ENCODE assay signal across 8 mouse cellular contexts in genomic region chr16:54983759-54984218, GRCm38 (mm10).
DNase-seq lines count a peak whose midpoint lies in the region; ATAC-seq and TF ChIP-seq lines count a peak whose summit lies in the region.

No protein-coding gene starts in this region.

- peak; percentile 75 for DNase-seq in heart, embryonic 10.5 days (ENCODE audit: low spot score)
- DNase-seq in heart, adult 8-10 months (ENCODE audit: low spot score): no peak
- peak; percentile 40 for DNase-seq in left cerebral cortex, adult 11 months (ENCODE audit: low spot score)
- peak; percentile 77 for DNase-seq in right cerebral cortex, postnatal 4 days

- no peak for TF ChIP-seq POLR2A in bone marrow, adult 2 months (IDR thresholded peaks at IDR 0.05; ENCODE audit: borderline replicate concordance, control insufficient read depth, low read depth, low read length)
- no peak for TF ChIP-seq POLR2A in embryonic fibroblast, embryonic 13.5 days (IDR thresholded peaks at IDR 0.05; ENCODE audit: low read depth, low read length)

- peak; percentile 73 for ATAC-seq in hindbrain, embryonic 12.5 days (ENCODE audit: low FRiP score)
- peak; percentile 91 for ATAC-seq in megakaryocyte progenitor cell, adult 5-6 weeks (replicated peaks; ENCODE audit: poor library complexity)

- no peaks in the 10 kb centered on the region for H3K27me3 ChIP-seq in heart, embryonic 10.5 days (ENCODE audit: insufficient read depth, poor library complexity, severe bottlenecking)
- no peaks in the 10 kb centered on the region for H3K27me3 ChIP-seq in hindbrain, embryonic 12.5 days

- H3K4me2 ChIP-seq in hindbrain, embryonic 12.5 days (replicated peaks): peak overlapping the region; percentile 43

- TF ChIP-seq CTCF in bone marrow, adult 2 months (IDR thresholded peaks at IDR 0.05; ENCODE audit: control insufficient read depth, insufficient read depth, low read length): peak; percentile 57
- TF ChIP-seq CTCF in embryonic fibroblast, embryonic 13.5 days (IDR thresholded peaks at IDR 0.05; ENCODE audit: borderline replicate concordance, insufficient read depth, low read length): peak; percentile 79; the same call in 1 of the 2 replicates

- peak overlapping the region; percentile 41 for H3K4me3 ChIP-seq in heart, embryonic 10.5 days
- no peak overlapping the region for H3K4me3 ChIP-seq in bone marrow, adult 2 months (replicated peaks; ENCODE audit: control insufficient read depth, low read depth, low read length)
- H3K4me3 ChIP-seq in embryonic fibroblast, embryonic 13.5 days (ENCODE audit: insufficient read depth, low read length): no peak overlapping the region
- H3K4me3 ChIP-seq in hindbrain, embryonic 12.5 days: 0 out of 2 replicates have a peak overlapping the region, but pooled peaks have one; percentile 8

- no peak overlapping the region for H3K9ac ChIP-seq in hindbrain, embryonic 12.5 days

- WGBS in heart, embryonic 10.5 days: 4% methylated on average over 9 of the region's 9 CpGs
- WGBS in bone marrow, adult 2 months: 8% methylated on average over 9 of the region's 9 CpGs
- WGBS in hindbrain, embryonic 12.5 days: 2% methylated on average over 9 of the region's 9 CpGs

- H3K4me1 ChIP-seq in heart, embryonic 10.5 days: no peaks in the 10 kb centered on the region
- no peaks in the 10 kb centered on the region for H3K4me1 ChIP-seq in bone marrow, adult 2 months (ENCODE audit: control insufficient read depth, insufficient read depth, low read length)
- no peaks in the 10 kb centered on the region for H3K4me1 ChIP-seq in embryonic fibroblast, embryonic 13.5 days (ENCODE audit: control insufficient read depth, insufficient read depth, low read length)
- 0 out of 2 replicates have a peak, but pooled peaks cover 2% of the 10 kb centered on the region for H3K4me1 ChIP-seq in hindbrain, embryonic 12.5 days

- H3K36me3 ChIP-seq in heart, embryonic 10.5 days: no peaks in the 10 kb centered on the region
- no peaks in the 10 kb centered on the region for H3K36me3 ChIP-seq in hindbrain, embryonic 12.5 days

- no peak overlapping the region for H3K27ac ChIP-seq in heart, embryonic 10.5 days
- H3K27ac ChIP-seq in bone marrow, adult 2 months (ENCODE audit: control insufficient read depth, insufficient read depth, low read depth, low read length, poor library complexity): no peak overlapping the region
- H3K27ac ChIP-seq in embryonic fibroblast, embryonic 13.5 days (ENCODE audit: insufficient read depth, low read length): no peak overlapping the region
- no peak overlapping the region for H3K27ac ChIP-seq in hindbrain, embryonic 12.5 days

- H3K9me3 ChIP-seq in heart, embryonic 10.5 days: no peaks in the 10 kb centered on the region
- no peaks in the 10 kb centered on the region; the same call in 1 of the 2 replicates for H3K9me3 ChIP-seq in hindbrain, embryonic 12.5 days (replicated peaks)

Comparison
In these comparisons a context has a peak if more than half of its experiments do, and no peak if none do; other contexts are left out.
1. H3K4me3 ChIP-seq: peak in heart, embryonic 10.5 days (single experiment) and hindbrain, embryonic 12.5 days (single experiment); none in bone marrow, adult 2 months (single experiment) and embryonic fibroblast, embryonic 13.5 days (single experiment).